Mouse (Mus musculus) lung, adult 18-20 months (tissue): ENCODE results near the gene Zfp607b.

Experiments
- DNase-seq, 2 experiments: peaks; one replicate each; pipeline ENCODE4 v3.0.0; 2022; ENCODE audit warnings: mixed read lengths in 2 of 2

Zfp607b gene

DNA sequence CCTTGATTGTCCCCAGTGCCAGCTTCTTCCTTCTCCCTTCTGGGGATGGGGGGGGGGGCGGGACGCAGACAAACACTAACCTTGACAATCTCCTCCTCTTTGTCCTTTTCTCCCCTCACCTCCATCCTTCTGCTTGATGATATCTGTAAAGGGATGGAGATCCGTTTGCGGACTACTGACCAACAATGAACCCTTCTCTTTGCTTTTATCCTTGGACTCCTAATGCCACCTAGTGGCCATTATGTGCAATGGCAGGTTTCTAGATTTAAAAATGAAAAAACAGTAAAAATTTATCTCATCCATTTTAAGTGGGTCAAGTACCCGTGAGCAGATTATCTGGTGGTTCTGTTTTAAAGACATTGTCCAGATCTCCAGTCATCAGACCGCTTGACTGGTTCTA is 3.5 kb upstream of the Zfp607b start:
- DNase-seq: no peak

DNA sequence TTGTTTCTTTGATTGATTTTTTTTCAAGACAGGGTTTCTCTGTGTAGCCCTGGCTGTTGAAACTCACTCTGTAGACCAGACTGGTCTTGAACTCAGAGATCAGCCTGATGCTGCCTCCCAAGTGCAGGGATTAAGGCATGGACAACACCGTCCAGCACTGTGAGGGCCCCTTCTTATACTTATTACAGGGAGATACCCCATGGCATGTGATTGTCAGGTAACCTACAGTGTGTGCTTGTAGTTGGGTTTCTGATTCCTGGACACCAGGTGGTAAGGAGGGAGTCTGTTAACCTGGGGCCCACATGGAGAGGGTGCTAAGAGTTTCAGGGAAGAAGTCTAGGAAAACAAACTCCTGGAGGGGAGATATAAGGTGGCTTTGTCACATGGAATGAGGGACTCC is 2.1 kb upstream of the Zfp607b start:
- no peak for DNase-seq

DNA sequence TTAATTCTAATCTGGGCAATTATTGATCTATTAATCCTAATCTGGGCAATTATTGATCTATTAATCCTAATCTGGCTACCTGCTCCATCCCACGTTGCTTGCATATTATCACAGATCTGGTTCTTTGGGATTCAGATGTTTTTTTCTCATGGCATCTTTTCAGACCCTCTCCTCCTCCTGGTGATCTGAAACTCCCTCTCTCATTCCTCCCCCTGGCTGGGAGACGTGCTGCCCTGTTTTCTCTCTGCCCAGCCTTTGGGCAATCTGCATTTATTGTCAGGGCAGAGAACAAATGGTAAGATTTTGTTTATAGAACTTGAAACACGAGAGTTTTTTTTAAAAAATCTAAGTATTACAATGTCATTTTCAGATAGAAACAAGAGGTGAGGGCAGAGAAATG is 1.3 kb upstream of the Zfp607b start:
- no peak for DNase-seq

DNA sequence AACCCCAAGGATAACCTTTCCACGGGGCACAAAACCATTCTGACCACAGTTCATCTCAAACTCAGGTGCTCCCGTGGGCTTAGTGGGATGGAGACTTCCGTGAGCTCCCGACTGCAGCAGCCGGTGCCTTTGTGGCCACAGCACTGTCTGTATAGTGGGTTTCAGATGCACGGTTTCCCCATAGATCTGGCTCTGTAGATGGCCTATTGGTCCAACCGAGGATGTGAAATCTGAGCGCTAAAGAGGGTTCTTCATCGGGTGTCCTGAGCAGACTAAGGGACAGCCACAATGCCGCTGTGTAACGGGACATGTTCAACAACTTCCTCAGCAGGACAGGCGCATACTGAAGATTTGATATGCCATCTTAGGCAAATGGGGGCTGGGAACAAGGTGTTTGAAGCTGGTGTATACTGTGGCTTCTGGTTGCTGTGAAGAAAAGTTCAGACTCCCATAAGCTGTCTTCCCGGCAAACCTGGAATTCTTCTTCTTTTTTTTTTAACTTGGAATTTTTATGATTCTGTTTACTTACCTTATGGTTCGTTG is 823 bp upstream of the Zfp607b start:
- no peak for DNase-seq

DNA sequence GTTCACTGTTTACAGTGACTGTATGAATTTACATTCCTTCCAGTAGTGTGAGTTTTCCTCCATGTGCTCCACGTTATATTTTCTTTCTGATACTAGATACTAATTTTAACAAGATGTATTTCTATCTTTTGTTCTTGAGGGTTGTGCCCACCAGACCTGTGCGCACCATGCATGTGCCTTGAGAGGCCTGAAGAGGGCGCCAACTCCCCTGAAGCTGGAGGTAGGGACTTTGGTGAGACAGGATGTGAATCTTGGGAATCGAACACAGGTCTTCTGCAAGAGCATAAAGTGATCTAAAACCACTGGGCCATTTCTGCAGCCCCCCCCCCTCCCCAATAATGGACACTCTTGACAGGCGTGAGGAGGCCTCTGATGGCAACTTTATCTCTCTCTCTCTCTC is 1.9 kb downstream of the Zfp607b start:
- DNase-seq: peak in 1 of 2 experiments; percentile 13

DNA sequence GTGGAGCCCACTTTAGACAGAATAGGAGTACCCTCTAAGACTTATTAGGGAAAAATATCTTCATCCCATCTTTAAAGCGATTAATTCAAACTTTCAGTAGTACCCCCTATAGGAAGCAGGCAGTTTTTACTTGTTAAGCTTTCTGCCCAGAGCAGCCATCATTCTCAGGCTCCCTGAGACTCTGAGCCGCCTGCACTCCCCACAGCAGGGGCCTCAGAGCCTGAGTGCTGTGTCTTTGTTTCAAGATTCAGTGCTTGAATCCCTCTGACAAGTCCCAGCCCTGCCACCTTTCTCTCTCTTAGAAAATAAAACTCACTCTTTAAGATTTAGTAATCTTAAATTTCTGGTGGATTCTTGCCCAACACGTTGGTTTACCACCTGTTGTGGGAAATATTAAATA is 7.6 kb downstream of the Zfp607b start:
- DNase-seq: no peak

DNA sequence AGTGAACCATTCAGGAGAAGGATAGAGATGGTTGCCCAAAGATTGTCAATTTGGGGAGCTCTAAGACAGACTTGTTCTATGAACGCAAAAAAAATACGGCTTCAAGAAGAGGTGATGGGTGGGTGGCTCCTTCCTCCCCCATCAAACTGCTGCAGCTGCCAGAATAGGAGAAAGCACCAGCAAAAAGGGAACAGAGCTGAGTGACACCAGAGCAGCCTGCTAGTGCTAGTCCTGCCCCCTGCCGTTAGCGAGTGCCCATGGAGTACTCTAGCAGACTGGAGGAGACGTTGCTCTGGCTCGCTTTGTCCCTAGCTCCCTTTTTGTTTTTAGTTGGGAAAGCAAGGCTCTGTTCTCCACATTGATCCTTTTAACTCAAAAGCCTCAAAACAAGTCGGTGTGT is 21.3 kb downstream of the Zfp607b start:
- no peak for DNase-seq

DNA sequence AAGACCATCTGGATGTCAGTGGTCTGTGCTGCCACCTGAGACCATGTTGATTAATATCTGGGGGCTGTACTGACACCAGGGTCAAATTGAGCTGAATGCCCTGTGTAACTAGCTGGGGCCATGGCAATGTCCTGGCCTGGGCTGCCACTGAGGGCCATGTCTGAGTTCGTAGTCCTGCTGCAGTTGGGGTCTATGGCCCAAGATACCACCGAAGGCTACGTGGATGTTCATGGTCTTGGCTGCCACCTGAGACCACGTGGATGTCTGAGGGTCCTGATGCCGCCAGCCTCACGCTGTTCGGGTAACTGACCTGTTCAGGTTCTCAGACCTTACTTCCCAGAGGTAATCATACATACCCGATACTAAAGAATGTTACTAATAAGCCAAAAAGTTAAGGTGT is 32.8 kb downstream of the Zfp607b start:
- no peak for DNase-seq

DNA sequence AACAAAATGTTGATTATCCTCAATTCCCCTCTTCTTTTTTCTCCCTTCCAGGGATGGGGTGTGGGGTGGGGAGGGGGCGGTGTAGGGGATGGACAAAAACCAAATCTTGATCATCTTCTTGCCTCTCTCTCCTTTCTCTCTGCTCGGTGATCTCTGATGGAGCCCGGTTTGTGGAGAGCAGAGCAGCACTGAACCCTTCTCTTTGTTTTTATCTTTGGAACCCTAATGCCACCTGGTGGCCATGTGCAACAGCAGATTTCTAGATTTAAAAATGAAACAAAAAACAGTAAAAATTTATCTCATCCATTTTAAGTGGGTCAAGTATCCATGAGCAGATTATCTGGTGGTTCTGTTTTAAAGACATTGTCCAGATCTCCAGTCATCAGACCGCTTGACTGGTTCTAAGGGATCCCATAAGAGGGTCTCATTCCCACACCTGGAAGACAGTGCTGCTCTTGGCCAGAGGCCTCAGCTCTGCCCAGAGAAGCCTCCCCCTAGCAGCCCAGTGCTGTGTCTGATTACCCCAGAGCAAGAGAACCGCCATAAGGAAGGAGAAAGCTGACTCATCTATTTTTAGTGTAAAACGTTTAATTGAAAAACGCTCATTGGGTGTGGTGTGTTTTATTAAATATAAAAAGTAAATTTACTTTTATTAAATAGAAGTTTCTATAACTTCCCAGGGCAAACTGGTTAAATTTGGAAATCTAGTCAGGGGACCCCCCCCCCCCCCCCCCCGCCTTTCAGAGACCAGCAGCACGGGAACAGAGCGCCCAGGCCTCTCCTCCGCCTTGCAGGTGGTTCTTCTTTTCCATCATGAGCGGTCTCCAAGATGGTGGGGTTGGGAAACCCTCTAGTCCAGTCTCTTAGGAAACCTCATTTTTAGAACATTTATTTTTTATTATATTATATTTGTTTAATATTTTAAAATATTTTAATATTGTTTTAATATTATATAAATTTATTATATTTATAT is 36.7 kb downstream of the Zfp607b start:
- peak in 1 of 2 experiments; percentile 34 for DNase-seq

DNA sequence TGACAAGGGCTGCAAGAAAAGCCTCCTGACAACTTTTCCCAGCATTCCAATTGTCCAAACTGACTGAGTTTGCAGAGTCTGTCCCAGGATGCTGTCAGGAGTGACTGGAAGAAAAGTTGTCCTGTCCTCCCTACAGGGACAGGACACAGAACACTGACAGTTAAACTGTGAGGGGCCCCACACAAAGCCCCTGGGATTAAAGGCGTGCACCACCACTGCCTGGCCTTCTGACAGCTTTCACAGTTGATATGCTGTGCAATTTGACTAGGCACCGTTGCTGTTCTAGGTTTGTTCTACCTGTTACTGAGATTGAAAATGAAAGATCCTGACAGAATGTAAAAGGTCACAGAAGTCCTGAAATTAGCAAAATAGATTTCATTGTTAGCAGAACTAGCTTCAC is 38.3 kb downstream of the Zfp607b start:
- DNase-seq: no peak

DNA sequence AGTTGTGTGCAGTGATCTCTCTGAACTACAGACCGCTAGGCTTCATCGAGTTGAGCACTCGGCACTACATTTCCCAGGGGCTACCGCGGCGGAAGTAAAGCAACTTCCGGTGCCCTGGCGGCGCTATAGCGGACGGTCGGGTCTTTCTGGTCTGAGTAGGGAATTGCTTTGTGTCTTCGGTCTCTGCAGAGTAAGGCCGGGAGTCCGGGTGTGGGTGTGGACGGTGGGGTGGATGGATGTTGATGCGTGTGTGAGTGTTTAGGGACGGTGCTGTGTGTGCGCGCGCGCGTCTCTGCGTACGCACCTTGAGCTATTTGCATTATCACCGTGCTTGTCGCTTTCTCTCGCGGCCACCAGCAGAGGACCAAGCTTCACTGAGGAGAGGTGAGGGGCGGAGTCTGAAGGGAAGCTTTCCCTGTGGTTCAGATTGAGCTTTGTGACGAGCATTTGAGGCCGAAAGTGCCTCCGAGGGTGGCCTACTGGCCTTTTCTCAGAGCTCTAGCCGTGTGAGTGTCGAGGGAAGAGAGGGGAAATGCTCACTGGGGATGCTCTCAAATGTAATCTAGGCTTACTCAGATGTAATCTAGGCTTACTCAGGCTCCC is 42.2 kb downstream of the Zfp607b start, which contains the start of gene Zfp60:
Gene Zfp60, plus strand, starts transcription at position 109 of the 603 bp plus-strand sequence.
- peak; percentile 84 for DNase-seq

DNA sequence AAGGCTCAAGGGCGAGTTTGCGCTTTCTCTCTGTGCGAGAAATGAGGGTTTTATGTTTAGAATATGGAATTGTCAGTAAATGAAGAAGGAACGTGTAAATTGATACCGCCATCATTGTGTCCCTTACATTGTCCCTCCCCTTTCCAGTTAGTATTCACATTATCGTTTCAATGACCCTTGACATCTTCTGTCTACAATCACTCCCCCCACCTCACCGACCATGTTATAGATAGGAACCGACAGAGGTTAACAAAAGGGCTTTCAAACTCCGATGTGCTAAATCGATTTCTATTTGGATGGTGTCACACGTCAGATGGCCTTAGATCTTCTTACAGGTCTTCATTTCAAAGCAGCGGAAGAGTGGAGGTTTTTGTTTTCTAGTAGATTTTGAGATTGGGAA is 42.8 kb downstream of the Zfp607b start:
- DNase-seq: no peak

DNA sequence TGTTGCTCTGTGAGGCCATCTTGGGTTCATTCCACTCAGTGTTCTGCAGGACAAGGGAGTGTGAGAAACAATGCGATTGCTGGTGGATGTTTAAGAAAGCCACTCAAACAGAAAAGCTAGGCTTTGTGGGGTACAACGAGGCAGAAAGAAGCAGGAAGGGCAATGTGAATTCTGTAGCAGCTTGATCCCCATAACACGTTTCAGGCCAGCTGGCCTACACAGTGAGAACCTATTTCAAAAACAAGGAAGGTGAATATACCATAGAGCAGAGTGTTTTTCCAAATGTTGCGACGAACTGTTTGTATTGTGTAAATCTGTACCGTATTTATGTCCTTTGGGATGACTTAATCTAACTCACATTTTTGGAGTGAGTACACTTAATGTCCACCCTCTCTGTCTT is 43.4 kb downstream of the Zfp607b start:
- no peak for DNase-seq

DNA sequence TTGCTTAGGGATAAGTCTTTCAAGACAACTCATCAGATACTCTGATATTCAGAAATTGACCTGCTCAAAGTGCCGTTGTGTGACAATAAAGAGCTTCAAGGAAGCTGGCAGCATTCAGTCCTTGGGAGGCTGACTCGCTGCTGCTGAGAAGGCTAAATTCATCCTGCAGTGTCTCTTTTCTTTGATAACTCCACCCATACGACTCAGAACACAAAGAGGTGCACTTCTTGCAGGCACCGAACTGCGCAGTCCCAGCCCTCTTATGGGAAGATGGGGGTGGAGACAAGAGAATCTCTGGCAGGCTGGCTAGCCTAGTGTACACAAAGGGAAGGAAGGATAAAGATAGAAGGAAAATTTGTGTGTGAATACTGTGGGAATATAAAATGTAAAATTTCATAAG is 46.3 kb downstream of the Zfp607b start:
- no peak for DNase-seq
